Mouse (Mus musculus) right cerebral cortex, postnatal 36 days (tissue): ENCODE measurements at regions not wholly inside any gene's neighbourhood (a gene's known extent, or its start where the extent isn't known, plus 50 kb on each side); places are given as distances from the start of the nearest gene placed in this dataset.

Experiments used
- DNase-seq, 2 experiments: peaks; one replicate each; pipeline ENCODE4 v3.0.0; 2022; ENCODE audit warnings: low spot score in 2 of 2, mixed read lengths in 1 of 2

DNA sequence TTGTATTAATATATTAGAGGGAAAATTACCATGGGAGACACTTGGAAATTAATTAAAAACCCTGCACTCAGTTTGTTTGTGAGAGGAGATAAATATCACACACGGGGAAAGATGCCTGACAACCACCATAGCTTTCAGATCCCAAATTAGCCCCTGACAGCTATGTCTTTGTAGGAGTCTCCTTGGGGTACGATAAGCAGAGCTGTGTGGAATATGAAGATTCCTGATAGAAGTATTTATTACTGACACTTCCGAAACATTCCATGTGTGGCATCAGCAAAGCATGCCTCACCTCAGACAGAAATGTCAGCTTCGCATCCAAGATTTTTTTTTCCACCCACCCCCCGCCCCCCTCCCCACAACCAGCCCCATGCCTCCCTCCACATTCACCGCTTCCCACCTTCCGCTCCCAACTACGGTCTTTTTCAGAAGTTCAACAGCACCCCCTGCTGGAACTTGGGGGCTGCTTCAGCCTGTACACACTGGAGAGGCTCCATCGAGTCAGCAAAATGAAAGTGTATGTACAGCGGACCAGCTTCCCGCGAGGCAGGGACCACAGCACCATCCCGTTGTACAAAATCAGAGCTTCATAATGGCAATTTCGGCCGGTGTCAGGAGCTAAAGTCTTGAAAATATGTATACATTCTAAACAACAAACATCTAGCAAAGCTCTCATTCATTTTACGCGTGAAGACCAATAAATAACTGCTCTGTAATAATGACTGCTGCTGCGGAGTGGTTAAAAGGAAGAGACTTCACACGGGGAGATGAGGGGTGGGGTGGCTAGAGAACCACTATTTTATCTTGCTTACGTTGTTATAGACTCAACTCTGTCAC, 66.7 kb downstream of the Rwdd3 start:
- DNase-seq, result peak; percentile 81 to 84

DNA sequence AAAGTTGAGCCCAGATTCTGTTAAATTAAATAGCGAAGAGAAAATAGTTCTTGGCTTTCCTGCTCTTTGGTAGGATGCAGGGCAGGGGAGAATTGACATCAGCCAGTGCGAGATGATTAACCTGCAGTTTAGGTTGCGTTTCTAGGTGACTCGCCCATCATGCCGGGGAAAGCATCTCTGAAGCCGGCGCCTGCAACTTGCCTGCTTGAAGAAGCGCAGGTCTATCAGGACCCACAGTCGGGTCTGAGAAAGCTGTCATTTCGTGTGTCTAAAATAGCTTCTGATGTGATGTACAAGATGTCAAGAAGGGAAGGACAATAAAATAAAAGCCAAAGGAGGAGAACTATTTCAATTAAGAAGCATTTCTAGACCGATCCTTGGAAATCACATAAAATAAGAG, 68.6 kb downstream of the Rwdd3 start:
- no peak for DNase-seq

DNA sequence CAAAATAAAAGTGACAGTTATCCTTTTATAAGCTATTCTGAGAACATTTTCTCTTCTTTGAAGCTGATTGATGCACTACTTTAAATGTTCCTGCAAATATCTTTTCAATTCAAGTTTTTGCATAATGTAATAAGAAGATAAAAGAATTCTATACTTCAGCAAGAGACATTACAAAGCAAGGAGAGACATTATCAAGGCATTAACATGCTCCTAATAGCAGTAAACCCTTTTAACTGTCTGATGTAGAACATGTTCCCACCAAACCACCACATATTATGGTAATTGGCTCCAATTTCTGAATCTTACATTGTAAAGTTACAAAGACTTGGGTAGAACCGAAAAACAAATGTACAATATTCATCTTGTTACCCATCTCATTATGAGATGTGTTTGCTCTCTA, 69.4 kb downstream of the Rwdd3 start:
- no peak for DNase-seq

DNA sequence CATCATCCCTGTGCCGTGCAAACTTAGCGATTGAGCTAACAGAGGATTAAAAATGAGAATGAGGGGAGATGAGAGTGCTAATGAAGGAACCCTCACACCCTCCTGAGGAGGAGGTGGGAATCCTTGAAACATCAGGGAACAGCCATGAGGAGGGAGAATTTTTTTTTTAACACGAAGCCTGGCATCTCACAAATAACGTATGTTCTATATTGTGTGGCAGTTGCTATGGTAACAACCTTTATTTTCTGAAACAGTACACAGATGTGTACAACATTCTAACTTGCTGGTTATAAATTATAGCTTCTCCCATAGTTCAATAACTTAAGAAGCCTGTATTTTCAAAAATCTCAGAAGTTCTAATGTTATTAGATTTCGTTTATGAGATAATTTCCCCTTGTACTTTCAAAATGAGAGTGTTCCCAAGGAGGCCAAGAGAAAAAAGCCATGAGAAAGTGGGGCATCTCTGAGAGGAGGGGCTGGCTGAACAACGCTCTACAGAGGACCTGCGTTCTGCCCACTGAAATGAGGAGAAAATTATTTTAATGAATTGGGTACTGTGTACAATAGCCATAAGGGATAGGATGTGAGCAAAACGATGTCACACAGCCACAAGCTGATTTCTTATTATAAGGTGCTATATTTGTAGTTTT, 71.2 kb downstream of the Rwdd3 start:
- DNase-seq, result no peak

DNA sequence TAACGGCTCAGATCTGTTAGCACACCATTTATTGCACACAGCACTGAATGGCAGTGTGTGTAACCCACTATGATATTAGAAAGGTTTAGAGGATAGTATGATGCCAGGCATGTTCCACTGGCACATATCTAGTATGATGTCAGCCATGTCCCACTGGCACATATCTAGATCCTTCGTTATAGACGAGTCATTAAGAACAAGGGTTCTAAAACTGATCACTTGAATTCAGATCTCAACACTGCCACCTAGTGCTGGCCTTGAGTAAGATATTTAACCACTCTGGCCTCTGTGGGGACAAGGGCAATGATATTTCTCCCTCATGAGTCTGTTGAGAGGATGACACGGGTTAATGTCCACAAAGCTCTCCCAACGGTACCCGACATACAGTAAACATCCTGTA, 78.0 kb downstream of the Rwdd3 start:
- no peak for DNase-seq

DNA sequence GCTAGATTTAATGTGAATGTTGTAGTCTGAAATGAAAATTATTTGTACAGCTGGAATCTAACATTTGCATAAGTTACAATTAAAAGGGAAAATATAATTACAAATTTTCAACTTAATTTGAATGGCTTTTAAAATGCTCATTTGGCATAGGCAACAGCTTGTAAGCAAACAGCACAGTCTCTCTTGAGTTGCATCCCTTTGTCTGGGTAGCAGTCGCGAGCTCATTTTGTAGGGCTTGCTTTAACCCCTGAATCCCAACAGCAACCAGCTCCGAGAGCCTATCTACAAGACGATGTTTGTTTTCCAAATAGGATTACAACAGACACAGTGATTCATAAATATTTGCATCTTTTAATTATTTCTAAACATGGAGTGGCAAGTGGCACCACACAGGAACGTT, 82.8 kb downstream of the Rwdd3 start:
- DNase-seq, result no peak

DNA sequence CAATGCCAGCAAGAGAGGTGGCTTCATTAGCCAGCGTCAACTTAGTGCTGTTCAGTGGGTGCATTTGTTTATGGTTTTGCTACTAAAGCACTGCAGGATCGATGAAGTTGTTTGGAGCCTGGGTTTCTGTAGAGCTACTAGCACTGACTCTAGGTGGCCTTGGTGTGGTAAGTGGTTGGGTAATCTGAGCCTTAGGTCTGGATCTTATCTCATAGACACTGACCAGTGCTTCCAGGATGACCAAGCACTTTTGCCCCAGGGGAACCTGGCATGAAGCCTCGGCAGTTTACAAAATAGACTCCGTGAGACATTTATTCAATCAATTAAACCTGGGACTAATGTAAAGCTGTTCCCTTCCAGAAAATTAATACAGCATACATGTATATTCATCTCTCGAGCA, 102.8 kb downstream of the Rwdd3 start:
- DNase-seq, result no peak

DNA sequence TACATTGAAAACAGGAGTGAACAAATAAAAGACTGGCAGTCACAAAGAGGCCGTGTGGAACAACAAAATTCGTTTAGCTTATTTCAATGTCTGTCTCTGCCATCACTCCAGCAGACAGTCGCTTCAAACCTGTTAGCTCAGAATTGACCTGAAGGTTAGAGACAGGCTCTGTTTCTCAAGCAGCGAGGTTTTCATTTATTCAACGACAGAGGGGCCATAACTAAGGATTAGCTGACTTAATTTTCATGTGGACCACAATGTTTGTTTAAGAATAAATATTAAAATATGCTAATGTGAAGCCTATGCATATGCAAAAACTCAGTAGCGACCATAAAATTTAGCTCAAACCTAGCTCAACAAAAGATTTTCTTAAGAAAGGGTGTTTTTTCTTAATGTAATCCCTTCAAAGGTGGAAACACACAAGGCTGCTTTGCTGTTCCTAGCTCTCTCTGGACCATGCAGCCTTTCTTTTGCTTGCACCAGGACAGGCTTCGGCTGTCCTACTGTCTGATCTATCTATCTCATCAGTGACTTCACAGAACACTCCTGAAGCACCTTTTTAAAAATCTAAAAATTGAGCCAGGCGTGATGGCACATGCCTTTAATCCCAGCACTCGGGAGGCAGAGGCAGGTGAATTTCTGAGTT, 135.5 kb downstream of the Rwdd3 start:
- DNase-seq, result no peak

DNA sequence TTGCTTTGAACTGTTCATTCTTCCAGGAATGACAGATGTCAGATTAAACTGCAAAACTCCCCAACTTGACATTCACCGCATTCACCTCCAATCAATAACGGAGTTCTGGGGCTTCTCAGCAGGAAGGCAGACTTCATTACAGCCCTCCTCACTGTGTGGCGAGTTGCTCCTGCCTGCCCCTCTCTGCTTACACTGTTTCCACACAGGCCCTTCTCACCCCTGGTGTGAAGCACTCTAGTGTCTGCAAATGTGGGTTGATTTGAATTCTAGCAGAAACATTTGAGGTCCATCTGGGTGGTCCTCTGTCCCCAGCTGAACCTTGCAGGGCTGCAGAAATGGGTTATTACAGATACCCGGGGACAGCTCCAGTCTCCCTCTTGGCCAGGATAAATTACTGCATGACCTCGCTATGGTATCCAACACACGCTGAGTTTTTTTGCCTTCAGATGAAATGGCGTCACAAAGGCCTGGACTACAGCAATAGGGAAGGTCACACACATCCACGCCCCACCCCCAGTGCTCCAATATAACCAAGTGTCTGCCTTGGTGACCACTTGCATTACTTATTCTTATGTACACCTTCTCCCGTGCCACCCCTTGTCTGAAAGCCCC, 145.8 kb downstream of the Rwdd3 start:
- DNase-seq, result no peak

DNA sequence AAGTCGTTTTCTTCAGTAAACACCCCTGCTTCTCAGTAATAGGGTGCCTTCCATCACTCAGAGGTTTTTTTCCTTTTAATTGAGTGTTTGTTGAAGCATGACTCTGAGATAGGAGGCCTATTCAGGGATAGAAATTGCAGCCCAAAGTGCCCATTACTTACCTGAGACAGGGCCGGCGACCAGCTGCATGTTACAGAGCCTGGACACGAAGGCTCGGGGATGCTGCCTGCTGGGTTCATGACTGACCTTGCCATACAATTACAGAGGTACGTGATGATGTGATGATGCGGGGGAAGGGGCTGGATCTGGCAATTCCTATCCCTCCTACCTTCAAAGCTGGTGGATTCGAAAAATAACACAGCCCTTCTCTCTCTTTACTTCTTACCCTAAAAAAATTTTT, 146.7 kb downstream of the Rwdd3 start:
- no peak for DNase-seq

DNA sequence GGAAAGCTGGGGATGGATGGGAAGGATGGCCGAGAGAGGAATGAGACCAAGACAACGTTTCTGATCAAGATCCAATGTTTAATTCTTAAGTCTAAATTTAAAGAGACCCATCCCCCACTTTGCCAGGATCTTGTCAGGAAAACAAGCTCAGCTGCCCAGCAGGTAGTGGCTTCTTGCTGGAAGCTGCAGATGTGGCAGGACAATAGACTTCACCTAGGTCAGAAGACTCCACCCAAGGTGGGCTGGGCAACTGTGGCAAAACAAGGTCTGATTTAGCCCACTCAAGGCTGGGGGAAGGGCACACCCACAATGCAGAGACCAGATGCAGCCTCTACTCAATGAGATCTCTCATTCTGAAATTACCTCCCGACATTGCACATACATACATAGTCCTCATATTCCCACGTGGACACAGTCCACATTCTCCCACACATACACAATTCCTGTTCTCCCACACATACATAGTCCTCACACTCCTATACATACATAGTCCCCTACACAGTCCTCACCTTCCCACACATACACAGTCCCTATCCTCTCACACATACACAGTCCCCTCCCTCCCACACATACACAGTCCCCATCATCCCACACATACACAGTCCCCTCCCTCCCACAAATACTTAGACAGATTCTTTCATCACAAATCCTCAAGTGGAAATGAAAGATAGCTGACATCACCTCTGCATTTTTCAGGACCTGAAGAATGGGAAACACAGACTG, 150.2 kb downstream of the Rwdd3 start:
- DNase-seq, result no peak

DNA sequence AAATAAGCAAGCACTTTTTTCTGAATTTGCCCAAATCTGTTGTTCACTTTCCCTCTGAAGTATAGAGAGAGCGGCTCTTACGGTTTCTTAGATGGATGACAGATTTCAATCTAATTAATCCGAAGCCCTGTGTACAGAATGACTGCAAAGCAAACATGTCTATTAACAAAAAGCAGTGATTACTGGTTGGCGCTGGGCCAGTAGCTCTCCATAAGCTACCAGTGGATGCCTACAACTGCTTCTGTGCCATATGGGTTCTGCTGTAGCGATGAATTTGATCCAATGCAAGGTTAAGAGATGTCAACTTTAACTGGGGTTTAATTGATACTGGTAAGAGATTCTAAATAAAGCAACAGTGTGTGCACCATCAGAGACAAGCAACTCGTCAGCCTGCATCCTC, 162.3 kb downstream of the Rwdd3 start:
- no peak for DNase-seq

DNA sequence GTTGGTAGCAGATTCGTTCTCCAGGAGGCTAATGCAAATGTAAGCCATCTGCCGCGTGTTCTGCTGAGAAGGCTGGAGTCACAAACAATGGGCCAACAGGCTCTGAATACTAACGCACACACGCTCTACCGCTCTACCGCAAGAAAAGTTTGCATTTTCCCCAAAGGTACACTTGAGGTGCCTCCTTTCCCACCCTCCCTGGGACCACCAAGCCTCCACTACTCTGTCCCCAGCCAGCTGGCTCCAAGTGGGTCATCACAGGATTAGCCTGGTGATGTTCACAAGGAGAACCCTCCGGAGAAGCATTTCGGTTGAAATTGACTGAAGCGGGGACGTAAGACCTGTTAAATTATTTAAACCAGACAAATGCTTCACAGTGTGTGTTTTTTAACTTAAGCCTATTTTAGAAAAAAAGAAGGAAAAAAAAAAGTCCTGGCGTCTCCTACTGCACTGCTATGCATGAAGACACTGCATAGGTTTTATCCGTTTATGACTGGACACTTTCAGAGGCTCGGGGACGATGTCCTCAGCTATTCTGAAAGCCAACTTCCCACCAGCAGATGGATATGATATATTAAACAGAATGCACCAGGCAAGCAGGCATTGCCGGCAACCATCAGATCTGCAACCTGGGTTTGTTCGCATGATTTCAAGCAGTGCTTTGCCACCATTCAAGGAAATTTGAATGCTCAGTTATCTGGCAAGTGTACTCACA, 187.8 kb downstream of the Rwdd3 start:
- DNase-seq, result peak; percentile 4 to 26

DNA sequence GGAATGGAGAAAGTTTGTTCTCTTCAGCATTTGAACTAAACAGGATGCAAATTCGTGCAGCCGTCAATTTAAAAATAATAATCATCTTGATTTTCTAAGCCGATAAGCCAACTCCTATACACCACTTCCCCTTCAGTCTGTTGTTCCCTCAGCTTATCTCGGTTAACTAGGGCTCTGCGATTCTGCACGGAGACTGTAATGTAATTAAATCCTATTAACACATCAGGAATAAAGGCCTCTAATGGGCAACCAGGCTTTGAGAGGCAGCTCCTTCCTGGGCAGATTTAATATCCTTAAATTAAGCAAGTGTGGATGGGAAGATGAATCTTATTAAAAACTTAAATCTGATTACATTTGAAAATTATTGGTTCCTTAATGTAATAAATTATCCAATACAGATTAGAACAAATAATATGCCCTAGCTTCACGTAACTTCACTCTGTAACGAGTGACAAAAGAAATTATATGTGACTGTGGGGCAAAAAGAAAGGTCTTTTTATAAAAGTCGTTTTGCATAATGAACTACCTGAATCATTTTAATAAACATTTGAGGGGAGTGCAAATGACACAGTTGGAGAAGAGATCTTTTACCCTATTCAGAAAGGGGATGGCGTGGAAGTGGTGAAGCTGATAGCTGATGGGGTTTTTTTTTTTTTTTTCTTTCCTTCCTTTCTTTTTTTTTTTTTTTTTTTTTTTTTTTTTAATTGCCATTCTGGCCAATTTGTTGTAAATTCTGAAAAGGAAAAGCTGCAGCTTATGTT, 188.5 kb downstream of the Rwdd3 start:
- DNase-seq, result no peak

DNA sequence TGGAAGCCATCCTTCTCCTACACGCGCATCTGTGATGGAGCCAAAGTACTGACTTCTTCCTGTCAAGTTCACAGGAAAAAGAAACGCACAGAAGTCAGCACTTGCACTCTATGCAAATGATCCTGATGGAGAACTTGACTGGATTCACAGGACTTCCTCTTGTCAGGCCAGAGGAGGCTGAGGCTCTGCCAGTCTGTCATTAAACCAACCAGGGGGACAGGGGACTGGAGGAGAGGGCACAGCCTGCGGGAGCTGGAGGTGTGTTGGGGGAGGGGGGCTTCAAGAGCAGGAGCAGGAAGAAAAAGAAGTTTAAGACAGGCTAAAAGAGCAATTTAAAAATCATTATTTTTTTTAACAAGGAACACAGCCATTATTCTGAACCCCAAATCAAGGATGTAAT, 189.3 kb downstream of the Rwdd3 start:
- DNase-seq, result no peak

DNA sequence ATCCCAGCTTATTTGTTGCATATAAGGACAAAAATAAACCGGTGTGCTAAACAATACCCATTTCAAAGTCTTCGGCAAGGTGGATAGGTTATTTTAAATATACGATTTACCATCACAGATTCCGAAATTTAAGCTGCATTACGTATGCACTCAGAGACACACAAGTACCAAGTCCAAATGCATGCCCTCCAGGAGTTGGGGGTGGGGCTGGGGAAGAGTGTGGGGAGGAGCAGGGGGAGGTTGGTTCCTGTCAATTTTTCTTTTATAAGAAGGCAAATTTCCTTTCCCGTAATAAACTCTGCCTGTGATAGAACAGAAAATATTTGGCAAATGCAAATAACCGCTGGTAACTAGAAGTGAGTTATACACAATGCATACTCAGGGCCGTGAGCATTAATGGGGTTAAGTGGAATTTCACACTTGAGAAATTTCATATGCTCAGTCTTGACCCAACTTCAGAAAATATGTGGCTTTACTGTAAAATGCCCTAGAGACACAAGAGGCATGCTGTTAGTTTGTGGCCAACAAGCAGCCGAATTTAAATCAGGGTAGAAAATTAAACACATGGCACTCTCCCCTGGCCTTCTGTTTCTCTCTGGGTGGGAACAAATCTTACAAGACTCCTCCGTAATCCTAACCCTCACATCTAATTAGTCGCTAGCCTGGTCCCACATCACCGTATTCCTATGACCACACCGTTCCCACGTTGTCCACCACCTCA, 200.6 kb downstream of the Rwdd3 start:
- DNase-seq, result no peak

DNA sequence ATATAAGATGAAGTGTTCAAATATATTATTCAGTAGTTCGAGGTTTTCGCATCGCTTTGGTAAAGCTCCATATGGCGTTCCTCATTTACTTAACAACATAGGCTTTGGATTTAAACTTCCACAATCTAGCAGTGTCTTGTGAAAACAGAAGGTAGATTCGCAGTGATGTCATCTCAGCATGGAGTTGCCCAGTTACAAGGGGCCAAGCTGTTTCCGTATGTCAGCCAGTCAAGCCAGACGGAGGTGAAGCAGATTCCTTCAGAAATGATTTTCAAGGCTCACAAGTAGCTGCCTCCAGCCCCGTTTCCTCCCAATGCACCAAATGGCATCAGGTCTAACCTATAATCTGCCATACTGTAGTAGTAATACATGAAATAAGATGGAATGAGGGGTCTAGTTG, 224.6 kb downstream of the Rwdd3 start:
- DNase-seq, result no peak

DNA sequence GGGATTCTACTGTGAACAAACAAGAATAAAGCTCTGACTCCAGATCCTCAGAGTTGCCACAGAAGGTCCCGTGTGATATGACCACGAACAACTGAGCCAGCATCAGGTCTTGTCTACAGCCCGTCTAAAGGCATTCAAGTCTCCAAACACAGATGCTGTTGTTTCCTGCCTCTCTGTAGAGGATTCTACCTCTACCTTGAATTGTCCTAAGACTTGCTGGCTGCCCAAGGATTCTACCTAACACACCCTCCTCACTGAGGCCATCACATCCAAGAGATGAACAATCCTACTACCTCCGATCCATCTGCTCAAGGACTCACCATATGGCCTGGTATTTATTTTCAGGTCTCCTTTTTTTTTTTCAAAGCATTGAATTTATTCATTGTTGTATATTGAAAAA, 237.1 kb downstream of the Rwdd3 start:
- DNase-seq, result no peak

DNA sequence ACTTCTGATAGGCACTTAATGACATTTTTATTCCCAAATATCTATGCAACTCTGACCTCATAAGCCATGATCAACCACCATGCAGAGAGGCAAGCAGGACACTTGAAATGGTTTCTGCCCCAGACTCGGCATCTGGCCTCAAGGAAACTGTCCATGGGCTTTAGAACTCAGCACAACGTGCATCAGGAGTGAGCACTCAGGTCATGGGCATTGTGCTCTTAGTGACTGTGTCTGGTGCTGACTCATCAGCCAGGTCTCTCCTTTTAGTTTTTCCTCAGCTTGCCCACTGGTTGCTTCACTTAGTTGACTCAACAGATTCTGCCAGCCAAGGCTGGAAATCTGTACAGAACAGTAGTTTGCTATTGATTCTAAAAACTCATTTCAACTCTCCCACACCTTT, 251.1 kb downstream of the Rwdd3 start:
- no peak for DNase-seq

DNA sequence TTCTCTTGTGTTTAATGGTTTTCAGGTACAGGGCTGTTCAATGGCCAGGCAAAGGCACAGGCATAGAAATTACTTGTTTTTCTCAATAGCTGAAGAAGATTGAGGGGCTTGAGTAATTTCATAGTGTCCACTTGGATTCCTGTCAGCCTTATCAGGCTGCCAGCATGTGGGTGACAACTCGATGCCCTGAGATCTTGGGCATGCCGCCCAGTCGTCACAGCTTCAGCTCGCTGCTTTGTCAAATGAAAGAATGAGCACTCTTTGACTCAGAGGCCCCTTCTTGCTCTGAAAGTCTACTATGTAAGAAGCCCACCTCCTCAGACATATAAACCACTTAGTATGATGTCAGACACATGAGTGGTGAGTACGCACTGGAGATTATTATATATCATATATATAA, 272.6 kb downstream of the Rwdd3 start:
- DNase-seq, result no peak
